Mouse (Mus musculus) spleen, adult 2 months (tissue): Measurements from ENCODE around the gene Fubp1. TPM values are rescaled to one million over a fixed set of nuclear protein-coding genes. Genes with fewer than 3 reads are reported as not detected.
A peak's percentile ranks its signal among the peaks of the same experiment; 100 is the strongest.
"Not testable (repeated sequence)": the region's sequence is repeated elsewhere in the genome, so short reads cannot be mapped to it uniquely, and the experiment has no call there.

ENCODE experiments used
- DNase-seq, 2 experiments: peaks; one replicate each; pipeline versions ENCODE4 v3.0.0 to v3.0.0-alpha.2; 2012 to 2021; ENCODE audit warnings: low spot score in 2 of 2, low read depth in 1 of 2
- H3K27ac ChIP-seq: fragments of 200-500 bp; 2 replicates; pipeline ENCODE4 v1.5.1; 2012; ENCODE audit warnings: low read length, inconsistent platforms; ENCODE audit not compliant: insufficient read depth
- H3K27me3 ChIP-seq: fragments of 200-500 bp; 2 replicates; pipeline ENCODE4 v1.6.1; 2012; ENCODE audit warnings: mild to moderate bottlenecking, moderate library complexity, low read length, inconsistent platforms; ENCODE audit not compliant: control insufficient read depth, insufficient read depth
- H3K36me3 ChIP-seq: fragments of 200-500 bp; 2 replicates; pipeline ENCODE4 v1.6.1; 2012; ENCODE audit warnings: mild to moderate bottlenecking, low read length, inconsistent platforms; ENCODE audit not compliant: control insufficient read depth, insufficient read depth
- H3K4me1 ChIP-seq: fragments of 200-500 bp; 2 replicates; pipeline ENCODE4 v1.6.1; 2011; ENCODE audit warnings: inconsistent platforms; ENCODE audit not compliant: control insufficient read depth, insufficient read depth, insufficient read length
- H3K4me3 ChIP-seq: fragments of 200-500 bp; 2 replicates; pipeline ENCODE4 v1.5.1; 2011; ENCODE audit warnings: mild to moderate bottlenecking, inconsistent platforms; ENCODE audit not compliant: insufficient read depth, insufficient read length; ENCODE audit errors: extremely low read depth
- CTCF ChIP-seq: fragments of 200-500 bp; IDR thresholded peaks from 2 replicates; pipeline ENCODE4 v1.5.1; 2011; ENCODE audit warnings: mild to moderate bottlenecking, inconsistent platforms; ENCODE audit not compliant: insufficient read depth, insufficient read length, insufficient replicate concordance; ENCODE audit errors: extremely low read depth
- POLR2A ChIP-seq: fragments of 200-500 bp; IDR thresholded peaks from 2 replicates; pipeline ENCODE4 v1.6.1; 2011; ENCODE audit warnings: low read depth, low read length, inconsistent platforms
- WGBS: fragments of 180-500 bp; shearing (Covaris S2); methylation state at CpG from one replicate; pipeline ENCODE4 v1.1.7; 2018; 5-methylcytosine and 5-hydroxymethylcytosine counted together
- polyA plus RNA-seq: library from polyadenylated mRNA; depleted of rRNA; stranded (reverse); fragments of >200 nt; gene quantifications from 2 replicates; pipeline ENCODE4 v1.2.3, GENCODE M21; 2012

The Fubp1 gene
- polyA plus RNA-seq, 1 experiment = 59.1 TPM

- DNase-seq = no peak
- WGBS = 85% methylated on average over 5 of the region's 5 CpGs
- H3K4me3 ChIP-seq = no peak overlapping the region
- no peaks in the 10 kb centered on the region for H3K36me3 ChIP-seq
- no peak overlapping the region for H3K27ac ChIP-seq
- TF ChIP-seq CTCF (no peak), POLR2A (no peak)
- no peaks in the 10 kb centered on the region for H3K4me1 ChIP-seq
- H3K27me3 ChIP-seq = no peaks in the 10 kb centered on the region
Measured at GRCm38 (mm10) chr3:152245273-152245910, 35.2 kb downstream of the Fubp1 start.

- TF ChIP-seq POLR2A (no peak), CTCF (no peak)
- Histone ChIP-seq H3K27me3 (no peaks in the 10 kb centered on the region), H3K36me3 (no peaks in the 10 kb centered on the region), H3K27ac (no peak overlapping the region), H3K4me1 (no peaks in the 10 kb centered on the region), H3K4me3 (no peak overlapping the region)
- no peak for DNase-seq
- 84% methylated on average over 12 of the region's 12 CpGs for WGBS
Measured at GRCm38 (mm10) chr3:152247708-152248107, 37.5 kb downstream of the Fubp1 start.

GRCm38 (mm10) chr3:152250487-152250886 lies 40.3 kb downstream of the Fubp1 start:
- 93% methylated on average over 1 of the region's 1 CpGs for WGBS
- Histone ChIP-seq H3K4me3 (no peak overlapping the region), H3K27me3 (no peaks in the 10 kb centered on the region), H3K4me1 (no peaks in the 10 kb centered on the region), H3K36me3 (no peaks in the 10 kb centered on the region), H3K27ac (no peak overlapping the region)
- TF ChIP-seq POLR2A (no peak), CTCF (no peak)
- DNase-seq = no peak

GRCm38 (mm10) chr3:152257528-152257927 lies 47.3 kb downstream of the Fubp1 start:
- Histone ChIP-seq H3K27me3 (no peaks in the 10 kb centered on the region), H3K4me1 (no peaks in the 10 kb centered on the region; the same call in 1 of the 2 replicates), H3K36me3 (no peaks in the 10 kb centered on the region), H3K4me3 (no peak overlapping the region), H3K27ac (no peak overlapping the region)
- no peak for TF ChIP-seq POLR2A
- TF ChIP-seq CTCF = no peak
- DNase-seq = no peak
- WGBS = 80% methylated on average over 3 of the region's 3 CpGs

- 28% methylated on average over 8 of the region's 9 CpGs for WGBS
- TF ChIP-seq CTCF = peak; percentile 40; the same call in 1 of the 2 replicates
- not testable (repeated sequence) for H3K27me3 ChIP-seq
Measured at GRCm38 (mm10) chr3:152259409-152259808, 49.2 kb downstream of the Fubp1 start.

GRCm38 (mm10) chr3:152260362-152260761 lies 50.1 kb downstream of the Fubp1 start:
- no peak overlapping the region for H3K4me3 ChIP-seq
- H3K4me1 ChIP-seq = no peaks in the 10 kb centered on the region; the same call in 1 of the 2 replicates
- 92% methylated on average over 1 of the region's 1 CpGs for WGBS
- H3K27ac ChIP-seq = no peak overlapping the region
- DNase-seq = no peak
- no peaks in the 10 kb centered on the region for H3K36me3 ChIP-seq
- TF ChIP-seq CTCF = no peak
- no peak for TF ChIP-seq POLR2A
- H3K27me3 ChIP-seq = peaks cover 2% of the 10 kb centered on the region

More at GRCm38 (mm10) chr3:152259409-152259808, 49.2 kb downstream of the Fubp1 start:
- H3K27ac ChIP-seq, H3K4me1 ChIP-seq, H3K4me3 ChIP-seq, H3K36me3 ChIP-seq: not testable (repeated sequence)
- DNase-seq = peak; percentile 12 to 47

- no peak overlapping the region for H3K27ac ChIP-seq
- 18% methylated on average over 8 of the region's 8 CpGs for WGBS
- no peaks in the 10 kb centered on the region for H3K36me3 ChIP-seq
- TF ChIP-seq CTCF = no peak
- TF ChIP-seq POLR2A = no peak
- DNase-seq = no peak
- H3K4me3 ChIP-seq = no peak overlapping the region
- H3K4me1 ChIP-seq = no peaks in the 10 kb centered on the region; the same call in none of the 2 replicates
- peaks cover 8% of the 10 kb centered on the region for H3K27me3 ChIP-seq
Measured at GRCm38 (mm10) chr3:152261436-152261835, 51.2 kb downstream of the Fubp1 start.
